ENCODE assay signal across 8 mouse cellular contexts in genomic region chr11:100850778-100851528, GRCm38 (mm10). TPM values are rescaled to one million over a fixed set of nuclear protein-coding genes. Genes with fewer than 3 reads are reported as not detected.
DNase-seq lines count a peak whose midpoint lies in the region; ATAC-seq and TF ChIP-seq lines count a peak whose summit lies in the region.

No protein-coding gene starts in this region.

- TF ChIP-seq EP300 in MEL (IDR thresholded peaks at IDR 0.05; ENCODE audit: low read depth in 1 of 2, low read length in 2 of 2), result no peak
- no peak for TF ChIP-seq EP300 in heart, postnatal 0 days (IDR thresholded peaks at IDR 0.05; ENCODE audit: low read depth)

- H3K9me3 ChIP-seq in MEL (replicated peaks; ENCODE audit: insufficient read depth, low read length), result no peaks in the 10 kb centered on the region
- no peaks in the 10 kb centered on the region for H3K9me3 ChIP-seq in heart, postnatal 0 days (replicated peaks; ENCODE audit: control insufficient read depth, low read length)

- TF ChIP-seq POLR2A in MEL (IDR thresholded peaks at IDR 0.05; ENCODE audit: control insufficient read depth in 1 of 2, insufficient read depth in 1 of 2, low read depth in 1 of 2, low read length in 2 of 2, poor library complexity in 1 of 2), result no peak; a peak in 1 of 4 replicates

- H3K27ac ChIP-seq in MEL (ENCODE audit: control insufficient read depth, low read depth, low read length), result no peak overlapping the region
- peak overlapping the region; percentile 96 for H3K27ac ChIP-seq in heart, postnatal 0 days (ENCODE audit: low read depth)

- peak; percentile 42 for DNase-seq in MEL (ENCODE audit: low read depth, low spot score)
- DNase-seq in adrenal gland, postnatal 25 days, result peak; percentile 86
- DNase-seq in heart, postnatal 0 days (ENCODE audit: low spot score), result peak; percentile 28
- peak; percentile 76 to 88 for DNase-seq in kidney, postnatal 36 days
- peak; percentile 78 for DNase-seq in lung, postnatal 36 days
- DNase-seq in right cerebral cortex, postnatal 25 days, result peak; percentile 31
- no peak for DNase-seq in c-Kit-positive CD71-positive TER-119-positive erythroid progenitor cells, embryonic 14.5 days (ENCODE audit: low spot score)

- no peak for TF ChIP-seq CTCF in MEL (IDR thresholded peaks at IDR 0.05 in 2 of 3, conservative IDR thresholded peaks at IDR 0.05 in 1 of 3; ENCODE audit: control insufficient read depth in 1 of 3, insufficient read depth in 1 of 3, low read depth in 2 of 3, low read length in 3 of 3, poor library complexity in 1 of 3, severe bottlenecking in 1 of 3)
- TF ChIP-seq CTCF in heart, postnatal 0 days (IDR thresholded peaks at IDR 0.05; ENCODE audit: low read depth), result no peak

- peaks cover 4 to 7% of the 10 kb centered on the region in 2 experiments for H3K27me3 ChIP-seq in MEL (ENCODE audit: control insufficient read depth in 1 of 2, insufficient read depth in 2 of 2, low read length in 2 of 2)
- no peaks in the 10 kb centered on the region for H3K27me3 ChIP-seq in heart, postnatal 0 days (ENCODE audit: control insufficient read depth, insufficient read depth, low read length)

- H3K4me2 ChIP-seq in heart, postnatal 0 days (ENCODE audit: low read depth, low read length), result peak overlapping the region; percentile 92

- H3K4me3 ChIP-seq in MEL (ENCODE audit: control insufficient read depth in 1 of 2, insufficient read depth in 1 of 2, low read depth in 2 of 2, low read length in 2 of 2), result peak overlapping the region; percentile 78 to 98
- H3K4me3 ChIP-seq in heart, postnatal 0 days (ENCODE audit: low read depth, low read length), result peak overlapping the region; percentile 100

- no peak for TF ChIP-seq RAD21 in MEL (IDR thresholded peaks at IDR 0.05; ENCODE audit: low read depth, low read length)

- peaks cover 28% of the 10 kb centered on the region for H3K79me2 ChIP-seq in MEL (ENCODE audit: control insufficient read depth, insufficient read depth, low read length, poor library complexity)

- ATAC-seq in erythroblast, adult 5-6 weeks (replicated peaks; ENCODE audit: low FRiP score, poor library complexity, severe bottlenecking), result 0 out of 2 replicates have a peak, but pooled peaks have one; percentile 10
- ATAC-seq in heart, postnatal 0 days (ENCODE audit: insufficient read depth, low read depth), result peak; percentile 42

- WGBS in heart, postnatal 0 days, result 4% methylated on average over 33 of the region's 33 CpGs

- peak overlapping the region; percentile 89 for H3K9ac ChIP-seq in MEL (ENCODE audit: control insufficient read depth, low read depth, low read length, poor library complexity, severe bottlenecking)
- H3K9ac ChIP-seq in heart, postnatal 0 days (replicated peaks; ENCODE audit: low read depth, low read length), result peak overlapping the region; percentile 99

- peaks cover 0 to 18% of the 10 kb centered on the region in 2 experiments; a peak in 2 of 4 replicates for H3K36me3 ChIP-seq in MEL (ENCODE audit: control insufficient read depth in 1 of 2, insufficient read depth in 2 of 2, low read length in 2 of 2)
- H3K36me3 ChIP-seq in heart, postnatal 0 days (replicated peaks; ENCODE audit: control insufficient read depth, insufficient read depth, low read length), result no peaks in the 10 kb centered on the region

- peaks cover 10 to 15% of the 10 kb centered on the region in 2 experiments for H3K4me1 ChIP-seq in MEL (ENCODE audit: control insufficient read depth in 1 of 2, insufficient read depth in 2 of 2, low read length in 2 of 2)
- peaks cover 12% of the 10 kb centered on the region; the same call in 1 of the 2 replicates for H3K4me1 ChIP-seq in heart, postnatal 0 days (ENCODE audit: control insufficient read depth, insufficient read depth)

TF ChIP-seq in MEL, 35 proteins besides CTCF, POLR2A, EP300 and RAD21:
- no peak for TF ChIP-seq MAZ (IDR thresholded peaks at IDR 0.05; ENCODE audit: low read depth, low read length)
- no peak for TF ChIP-seq KAT2A (conservative IDR thresholded peaks at IDR 0.05; ENCODE audit: low read depth, low read length)

RNA-seq across cellular contexts. Expression of gene Stat5b, which starts 0.4 kb away (rescaled TPM):
- total RNA-seq in MEL (2012; rRNA removed), result 28.7 and 29.3 TPM in 2 replicates
- polyA plus RNA-seq in MEL (2012; ENCODE audit: insufficient read depth in 1 of 2, insufficient read length in 2 of 2, low read depth in 1 of 2, low replicate concordance in 2 of 2, missing spikeins in 1 of 2), result 10 to 100 TPM; 32.3 to 37.0 TPM
- total RNA-seq in adrenal gland, postnatal 25 days (2021), result 89.0 and 123 TPM in 2 replicates
- total RNA-seq in erythroblast, adult 5-6 weeks (2015; ENCODE audit: low replicate concordance), result 6.9 and 14.8 TPM in 2 replicates
- total RNA-seq in erythroblast, adult 5-6 weeks (2017; ENCODE audit: low replicate concordance), result 6.7 and 10.3 TPM in 2 replicates
- 29.2 and 48.2 TPM in 2 replicates for total RNA-seq in heart, postnatal 0 days (2014; rRNA removed; ENCODE audit: low replicate concordance)
- polyA plus RNA-seq in heart, postnatal 0 days (2015; fragmentation: Nextera tagmentation; extraction: Ambion mirVana), result 22.5 and 23.3 TPM in 2 replicates

RNA-seq across cellular contexts. Expression of gene Stat5a, which starts 8.2 kb away (rescaled TPM):
- 54.2 and 59.0 TPM in 2 replicates for total RNA-seq in MEL (2012; rRNA removed)
- polyA plus RNA-seq in MEL (2012; ENCODE audit: insufficient read depth in 1 of 2, insufficient read length in 2 of 2, low read depth in 1 of 2, low replicate concordance in 2 of 2, missing spikeins in 1 of 2), result 10 to 100 TPM in 1 of 2 experiments, not detected in 1; 86.8 TPM
- 43.8 and 54.5 TPM in 2 replicates for total RNA-seq in adrenal gland, postnatal 25 days (2021)
- total RNA-seq in erythroblast, adult 5-6 weeks (2015; ENCODE audit: low replicate concordance), result 4.8 and 7.3 TPM in 2 replicates
- 5.7 and 6.5 TPM in 2 replicates for total RNA-seq in erythroblast, adult 5-6 weeks (2017; ENCODE audit: low replicate concordance)
- total RNA-seq in heart, postnatal 0 days (2014; rRNA removed; ENCODE audit: low replicate concordance), result 12.6 and 21.3 TPM in 2 replicates
- polyA plus RNA-seq in heart, postnatal 0 days (2015; fragmentation: Nextera tagmentation; extraction: Ambion mirVana), result 9.6 and 11.7 TPM in 2 replicates
